Mouse (Mus musculus) embryonic facial prominence, embryonic 10.5 days (tissue): ENCODE results near the gene Gpr82. TPM values are rescaled to one million over a fixed set of nuclear protein-coding genes. Genes with fewer than 3 reads are reported as not detected.

Experiments
- DNase-seq: peaks from one replicate; pipeline ENCODE4 v3.0.0-alpha.2; 2017; ENCODE audit warnings: low spot score
- H3K27ac ChIP-seq: fragments of 300-500 bp; sonication (generic); replicated peaks from 2 replicates; pipeline ENCODE4 v1.5.1; 2016; ENCODE audit warnings: mild to moderate bottlenecking
- H3K27me3 ChIP-seq: fragments of 300-500 bp; sonication (generic); replicated peaks from 2 replicates; pipeline ENCODE4 v1.6.1; 2016; ENCODE audit warnings: low read depth, mild to moderate bottlenecking; ENCODE audit not compliant: poor library complexity, severe bottlenecking
- H3K36me3 ChIP-seq: fragments of 300-500 bp; sonication (generic); replicated peaks from 2 replicates; pipeline ENCODE4 v1.6.1; 2016; ENCODE audit warnings: mild to moderate bottlenecking, moderate library complexity
- H3K4me1 ChIP-seq: fragments of 300-500 bp; sonication (generic); 2 replicates; pipeline ENCODE4 v1.6.1; 2016
- H3K4me3 ChIP-seq: fragments of 300-500 bp; sonication (generic); 2 replicates; pipeline ENCODE4 v1.5.1; 2016; ENCODE audit warnings: mild to moderate bottlenecking, moderate library complexity
- H3K9me3 ChIP-seq: fragments of 300-500 bp; sonication (generic); 2 replicates; pipeline ENCODE4 v1.6.1; 2016; ENCODE audit warnings: mild to moderate bottlenecking
- WGBS: fragments of 180-500 bp; shearing (Covaris S2); methylation state at CpG from one replicate; pipeline ENCODE4 v1.1.7; 2016; 5-methylcytosine and 5-hydroxymethylcytosine counted together
- polyA plus RNA-seq: library from polyadenylated mRNA; unstranded; fragments of >200 nt; fragmentation: Nextera tagmentation; extraction: Ambion mirVana; gene quantifications from 2 replicates; pipeline ENCODE4 v1.2.1, GENCODE M21; 2016

The Gpr82 gene
- polyA plus RNA-seq, result 0.42 and 0.63 TPM in 2 replicates

GRCm38 (mm10) chrX:13661063-13661462 lies at the start of gene Gpr82:
TSS of gene Gpr82 (plus strand) at chrX:13661363.
- DNase-seq, result no peak
- Histone ChIP-seq H3K27ac (no peak within 1 kb of the TSS), H3K9me3 (no peaks in the 10 kb centered on the region), H3K4me3 (no peak within 1 kb of the TSS), H3K27me3 (peaks cover 9% of the 10 kb centered on the region), H3K4me1 (no peaks in the 10 kb centered on the region), H3K36me3 (no peaks in the 10 kb centered on the region)
- 92% methylated on average over 5 of the region's 5 CpGs for WGBS

GRCm38 (mm10) chrX:13612115-13612514 lies 49.0 kb upstream of the Gpr82 start:
- Histone ChIP-seq H3K27me3 (peaks cover 21% of the 10 kb centered on the region), H3K9me3 (no peaks in the 10 kb centered on the region), H3K36me3 (0 out of 2 replicates have a peak, but pooled peaks cover 12% of the 10 kb centered on the region), H3K27ac (no peak overlapping the region), H3K4me3 (no peak overlapping the region), H3K4me1 (no peaks in the 10 kb centered on the region)
- no peak for DNase-seq
- WGBS, result 85% methylated on average over 2 of the region's 2 CpGs

DNA sequence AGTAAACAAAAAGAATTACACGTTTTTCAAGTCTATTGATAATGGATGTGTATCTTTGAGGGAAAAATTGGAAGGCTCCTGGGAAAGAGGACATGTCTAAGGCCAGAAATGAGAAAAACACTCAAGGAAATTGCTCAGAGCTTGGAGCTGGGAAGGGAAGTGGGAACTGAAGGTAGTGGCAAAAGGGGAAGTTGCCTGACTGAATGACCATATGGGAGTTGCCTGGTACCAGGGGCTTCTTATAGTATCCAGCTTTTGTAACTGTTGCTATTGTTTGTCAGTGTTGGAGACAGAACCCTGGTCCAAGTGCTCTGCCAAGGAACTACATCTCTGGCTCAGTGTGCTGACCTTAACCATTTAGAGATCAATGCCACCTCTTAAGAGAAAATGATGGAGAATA lies 44.4 kb upstream of the Gpr82 start:
- H3K4me1 ChIP-seq, result no peaks in the 10 kb centered on the region
- no peaks in the 10 kb centered on the region for H3K9me3 ChIP-seq
- H3K4me3 ChIP-seq, result no peak overlapping the region
- DNase-seq, result no peak
- H3K36me3 ChIP-seq, result 0 out of 2 replicates have a peak, but pooled peaks cover 9% of the 10 kb centered on the region
- H3K27me3 ChIP-seq, result peaks cover 40% of the 10 kb centered on the region
- WGBS, result 69% methylated on average over 1 of the region's 1 CpGs
- H3K27ac ChIP-seq, result no peak overlapping the region

- WGBS, result 86% methylated on average over 1 of the region's 1 CpGs
- no peak for DNase-seq
- Histone ChIP-seq H3K27me3 (peaks cover 40% of the 10 kb centered on the region), H3K36me3 (0 out of 2 replicates have a peak, but pooled peaks cover 9% of the 10 kb centered on the region), H3K4me1 (no peaks in the 10 kb centered on the region), H3K4me3 (no peak overlapping the region), H3K9me3 (no peaks in the 10 kb centered on the region), H3K27ac (no peak overlapping the region)
Observed at GRCm38 (mm10) chrX:13617294-13617693, 43.9 kb upstream of the Gpr82 start.

GRCm38 (mm10) chrX:13618476-13618875 lies 42.7 kb upstream of the Gpr82 start:
- Histone ChIP-seq H3K9me3 (no peaks in the 10 kb centered on the region), H3K4me3 (no peak overlapping the region), H3K27ac (no peak overlapping the region), H3K4me1 (no peaks in the 10 kb centered on the region), H3K36me3 (0 out of 2 replicates have a peak, but pooled peaks cover 5% of the 10 kb centered on the region), H3K27me3 (peaks cover 36% of the 10 kb centered on the region)
- WGBS, result 84% methylated on average over 4 of the region's 4 CpGs
- no peak for DNase-seq

DNA sequence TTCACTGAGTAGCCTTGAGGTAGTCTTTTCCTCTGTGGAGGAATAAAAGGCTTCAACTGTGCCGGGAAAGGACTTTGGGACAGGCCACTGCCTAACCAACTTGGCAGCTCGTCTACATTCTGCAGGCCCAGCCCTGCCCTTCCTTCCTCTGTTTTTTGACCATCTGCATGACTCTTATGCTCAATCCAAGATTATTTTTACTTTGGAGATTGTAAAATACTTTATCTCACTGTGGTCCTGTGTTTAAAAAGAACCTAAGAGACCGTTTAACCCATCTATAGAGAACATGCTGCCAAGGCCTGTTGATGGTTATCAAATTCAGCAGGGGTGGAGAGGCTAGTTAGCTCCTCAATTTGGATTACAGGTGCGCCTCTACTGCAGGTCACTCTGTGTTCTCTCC lies 39.7 kb upstream of the Gpr82 start:
- peaks cover 36% of the 10 kb centered on the region for H3K27me3 ChIP-seq
- DNase-seq, result no peak
- H3K4me1 ChIP-seq, result no peaks in the 10 kb centered on the region
- H3K27ac ChIP-seq, result no peak overlapping the region
- H3K4me3 ChIP-seq, result no peak overlapping the region
- H3K9me3 ChIP-seq, result no peaks in the 10 kb centered on the region
- 87% methylated on average over 4 of the region's 4 CpGs for WGBS
- H3K36me3 ChIP-seq, result no peaks in the 10 kb centered on the region

DNA sequence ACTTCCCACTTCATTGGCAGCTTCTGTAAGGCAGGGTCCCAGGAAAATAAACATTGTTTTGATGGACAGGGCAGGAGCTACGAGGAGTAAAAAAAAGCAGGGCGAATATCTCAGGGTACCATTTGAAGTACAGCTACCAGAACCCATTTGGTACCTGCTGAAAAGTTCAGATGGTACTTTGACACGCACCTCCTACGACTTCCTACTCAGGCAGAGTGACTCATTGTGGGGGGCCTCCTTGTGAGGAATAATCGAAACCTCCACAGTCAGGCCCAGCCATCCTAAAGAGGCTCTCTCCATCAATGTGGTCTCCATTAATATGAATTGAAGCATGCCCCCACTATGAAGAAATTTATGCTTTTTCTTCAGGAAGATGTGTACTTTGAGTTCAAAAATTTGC lies 38.5 kb upstream of the Gpr82 start:
- no peak overlapping the region for H3K27ac ChIP-seq
- peaks cover 33% of the 10 kb centered on the region for H3K27me3 ChIP-seq
- H3K36me3 ChIP-seq, result no peaks in the 10 kb centered on the region
- H3K4me3 ChIP-seq, result no peak overlapping the region
- no peaks in the 10 kb centered on the region for H3K9me3 ChIP-seq
- DNase-seq, result no peak
- H3K4me1 ChIP-seq, result no peaks in the 10 kb centered on the region
- WGBS, result 84% methylated on average over 5 of the region's 5 CpGs

GRCm38 (mm10) chrX:13631599-13632283 lies 29.4 kb upstream of the Gpr82 start, which contains the start of gene Gpr34:
TSS of gene Gpr34 (plus strand) at chrX:13632089.
- no peak for DNase-seq
- Histone ChIP-seq H3K9me3 (no peaks in the 10 kb centered on the region), H3K27ac (no peak within 1 kb of the TSS), H3K4me1 (no peaks in the 10 kb centered on the region), H3K27me3 (peaks cover 37% of the 10 kb centered on the region), H3K4me3 (no peak within 1 kb of the TSS), H3K36me3 (no peaks in the 10 kb centered on the region)
- 80% methylated on average over 5 of the region's 5 CpGs for WGBS

- Histone ChIP-seq H3K27ac (no peak overlapping the region), H3K4me3 (no peak overlapping the region), H3K4me1 (no peaks in the 10 kb centered on the region), H3K27me3 (peaks cover 10% of the 10 kb centered on the region), H3K36me3 (no peaks in the 10 kb centered on the region), H3K9me3 (no peaks in the 10 kb centered on the region)
- 80% methylated on average over 1 of the region's 1 CpGs for WGBS
- DNase-seq, result no peak
Observed at GRCm38 (mm10) chrX:13636398-13636797, 24.8 kb upstream of the Gpr82 start.

GRCm38 (mm10) chrX:13638894-13639293 lies 22.3 kb upstream of the Gpr82 start:
- Histone ChIP-seq H3K36me3 (no peaks in the 10 kb centered on the region), H3K27ac (no peak overlapping the region), H3K9me3 (no peaks in the 10 kb centered on the region), H3K27me3 (peaks cover 10% of the 10 kb centered on the region), H3K4me3 (no peak overlapping the region), H3K4me1 (no peaks in the 10 kb centered on the region)
- DNase-seq, result no peak
- WGBS, result 74% methylated on average over 2 of the region's 2 CpGs

DNA sequence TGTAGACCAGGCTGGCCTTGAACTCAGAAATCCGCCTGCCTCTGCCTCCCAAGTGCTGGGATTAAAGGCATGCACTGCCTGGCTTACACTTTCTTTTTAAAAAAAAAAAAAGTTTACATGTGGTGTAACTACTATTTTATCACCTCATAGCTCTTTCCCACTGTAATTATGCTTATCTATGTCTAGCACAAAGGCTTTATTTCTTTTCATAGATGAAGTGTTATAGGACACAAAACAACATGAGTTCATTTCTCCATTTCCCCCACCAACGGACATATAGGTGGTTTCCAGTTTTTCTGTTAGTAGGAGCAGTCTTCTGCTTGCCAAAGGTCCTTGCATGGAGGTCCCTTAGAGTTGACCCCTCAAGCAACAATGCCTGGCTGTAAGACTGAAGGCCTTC lies 9.3 kb upstream of the Gpr82 start:
- 85% methylated on average over 2 of the region's 2 CpGs for WGBS
- H3K4me3 ChIP-seq, result no peak overlapping the region

GRCm38 (mm10) chrX:13652291-13652690 lies 8.9 kb upstream of the Gpr82 start:
- H3K9me3 ChIP-seq, result no peaks in the 10 kb centered on the region
- no peaks in the 10 kb centered on the region for H3K4me1 ChIP-seq
- peaks cover 13% of the 10 kb centered on the region for H3K27me3 ChIP-seq
- no peak overlapping the region for H3K4me3 ChIP-seq
- 87% methylated on average over 1 of the region's 1 CpGs for WGBS
- no peak overlapping the region for H3K27ac ChIP-seq
- no peaks in the 10 kb centered on the region for H3K36me3 ChIP-seq
- DNase-seq, result no peak

More for the DNA sequence above, 9.3 kb upstream of the Gpr82 start:
- H3K27ac ChIP-seq, result no peak overlapping the region
- no peaks in the 10 kb centered on the region for H3K9me3 ChIP-seq
- no peaks in the 10 kb centered on the region for H3K4me1 ChIP-seq
- DNase-seq, result no peak
- H3K27me3 ChIP-seq, result peaks cover 13% of the 10 kb centered on the region
- no peaks in the 10 kb centered on the region for H3K36me3 ChIP-seq

GRCm38 (mm10) chrX:13655005-13655421 lies 6.2 kb upstream of the Gpr82 start:
- 82% methylated on average over 3 of the region's 3 CpGs for WGBS
- no peaks in the 10 kb centered on the region for H3K4me1 ChIP-seq
- no peaks in the 10 kb centered on the region for H3K36me3 ChIP-seq
- peaks cover 22% of the 10 kb centered on the region for H3K27me3 ChIP-seq
- no peak overlapping the region for H3K27ac ChIP-seq
- no peak overlapping the region for H3K4me3 ChIP-seq
- no peak for DNase-seq
- no peaks in the 10 kb centered on the region for H3K9me3 ChIP-seq
